Comparison of ENCODE assay signal across 10 mouse cellular contexts in the genomic region with DNA sequence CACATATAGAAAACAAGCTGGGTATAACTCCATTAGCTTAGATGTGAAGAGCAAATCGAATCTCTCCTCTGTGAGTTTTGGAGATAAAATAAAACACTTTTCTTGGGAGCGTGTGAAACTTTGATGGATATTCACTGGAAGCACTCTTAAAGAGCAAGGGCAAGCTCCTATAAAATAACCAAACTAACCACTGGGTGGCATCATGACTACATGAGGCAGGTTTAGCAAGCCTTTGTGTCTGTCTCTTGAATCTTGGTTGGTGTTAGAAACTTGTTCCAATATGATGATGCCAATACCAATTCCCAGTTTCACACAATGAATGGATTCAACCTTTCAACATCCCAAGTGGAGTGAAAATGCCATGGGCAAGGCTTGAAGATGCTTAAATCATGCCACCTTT. TPM values are rescaled to one million over a fixed set of nuclear protein-coding genes. Genes with fewer than 3 reads are reported as not detected.
DNase-seq lines count a peak whose midpoint lies in the region; ATAC-seq and TF ChIP-seq lines count a peak whose summit lies in the region.
"Had no signal": no experiment of that assay in that cellular context is flagged by ENCODE, and none has a peak within 500 bp of the region (broad histone marks: within the 10 kb centered on the region; RNA-seq: fewer than 3 reads in every experiment).

No protein-coding gene starts in this region.

- TF ChIP-seq POLR2A in limb, embryonic 14.5 days (IDR thresholded peaks at IDR 0.05; ENCODE audit: borderline replicate concordance, extremely low read depth, insufficient read depth, insufficient read length): no peak

- H3K4me2 ChIP-seq in limb, embryonic 14.5 days (replicated peaks; ENCODE audit: low read depth, low read length, severe bottlenecking): no peak overlapping the region
- H3K4me2 ChIP-seq in intestine, embryonic 16.5 days (ENCODE audit: low read depth, low read length): no peak overlapping the region
- H3K4me2 ChIP-seq: embryonic facial prominence, embryonic 13.5 days; limb, embryonic 15.5 days had no signal

- no peaks in the 10 kb centered on the region for H3K36me3 ChIP-seq in limb, embryonic 14.5 days (ENCODE audit: control insufficient read depth, insufficient read depth, low read length)
- no peaks in the 10 kb centered on the region for H3K36me3 ChIP-seq in intestine, embryonic 16.5 days (ENCODE audit: control insufficient read depth, insufficient read depth, low read length)
- H3K36me3 ChIP-seq: embryonic facial prominence, embryonic 13.5 days; limb, embryonic 15.5 days had no signal

- ATAC-seq in limb, embryonic 14.5 days (ENCODE audit: low FRiP score, low read depth): no peak
- ATAC-seq in intestine, embryonic 16.5 days: no peak

- no peaks in the 10 kb centered on the region for H3K9me3 ChIP-seq in limb, embryonic 14.5 days (ENCODE audit: control insufficient read depth, low read length)
- H3K9me3 ChIP-seq in intestine, embryonic 16.5 days (ENCODE audit: control insufficient read depth, low read length): no peaks in the 10 kb centered on the region
- H3K9me3 ChIP-seq: embryonic facial prominence, embryonic 13.5 days had no signal

- 55% methylated on average over 2 of the region's 2 CpGs for WGBS in limb, embryonic 14.5 days
- 45% methylated on average over 2 of the region's 2 CpGs for whole genome bisulfite sequencing in intestine, embryonic 16.5 days

- no peaks in the 10 kb centered on the region for H3K27me3 ChIP-seq in limb, embryonic 14.5 days (ENCODE audit: control insufficient read depth, insufficient read depth, low read length)
- H3K27me3 ChIP-seq in intestine, embryonic 16.5 days (replicated peaks; ENCODE audit: control insufficient read depth, insufficient read depth, low read length): no peaks in the 10 kb centered on the region
- H3K27me3 ChIP-seq: embryonic facial prominence, embryonic 13.5 days; limb, embryonic 15.5 days had no signal

- H3K27ac ChIP-seq in limb, embryonic 14.5 days (replicated peaks; ENCODE audit: low read depth, low read length): no peak overlapping the region
- no peak overlapping the region for H3K27ac ChIP-seq in intestine, embryonic 16.5 days (ENCODE audit: low read length)
- H3K27ac ChIP-seq: embryonic facial prominence, embryonic 13.5 days; limb, embryonic 15.5 days had no signal

- H3K4me1 ChIP-seq in limb, embryonic 14.5 days (ENCODE audit: control insufficient read depth, insufficient read depth, low read length): no peaks in the 10 kb centered on the region
- H3K4me1 ChIP-seq in intestine, embryonic 16.5 days (ENCODE audit: control insufficient read depth, insufficient read depth, low read length): no peaks in the 10 kb centered on the region
- H3K4me1 ChIP-seq: embryonic facial prominence, embryonic 13.5 days; limb, embryonic 15.5 days had no signal

- no peak overlapping the region for H3K4me3 ChIP-seq in limb, embryonic 14.5 days (replicated peaks; ENCODE audit: low read length)
- no peak overlapping the region for H3K4me3 ChIP-seq in intestine, embryonic 16.5 days (ENCODE audit: low read length)
- H3K4me3 ChIP-seq: embryonic facial prominence, embryonic 13.5 days; limb, embryonic 15.5 days had no signal

- DNase-seq in layer of hippocampus, adult 11-12 months (ENCODE audit: low spot score): peak; percentile 33
- no peak for DNase-seq in layer of hippocampus, postnatal 36 days
- DNase-seq in MEL-GATA-1-ER (ENCODE audit: extremely low read depth, low read depth): peak; percentile 1
- DNase-seq in brain, adult 2 months (ENCODE audit: low read depth, low spot score): peak; percentile 77
- DNase-seq in limb, embryonic 14.5 days (ENCODE audit: low spot score): peak; percentile 61
- no peak for DNase-seq in frontal cortex, postnatal 25 days (ENCODE audit: low spot score in 2 of 2)
- no peak for DNase-seq in thymus, postnatal 4 days

- H3K9ac ChIP-seq in limb, embryonic 14.5 days (ENCODE audit: low read depth, low read length, severe bottlenecking): no peak overlapping the region
- no peak overlapping the region for H3K9ac ChIP-seq in intestine, embryonic 16.5 days (ENCODE audit: low read depth, low read length)
- H3K9ac ChIP-seq: embryonic facial prominence, embryonic 13.5 days; limb, embryonic 15.5 days had no signal

RNA-seq across cellular contexts. Expression of gene Gm5136, which starts 34.0 kb away (rescaled TPM):
- total RNA-seq in layer of hippocampus, postnatal 36 days (2021): 1 to 10 TPM; 1.6 to 3.6 TPM
- polyA plus RNA-seq in limb, embryonic 14.5 days (2012; rRNA removed): not detected in 2 replicates
- not detected in 2 replicates for polyA plus RNA-seq in limb, embryonic 14.5 days (2014; fragmentation: Nextera tagmentation; extraction: Ambion mirVana)
- polyA plus RNA-seq in intestine, embryonic 16.5 days (2015; fragmentation: Nextera tagmentation; extraction: Ambion mirVana): 0.10 TPM in 1 of 2 replicates, not detected in the other
- polyA plus RNA-seq: embryonic facial prominence, embryonic 13.5 days; limb, embryonic 15.5 days had no signal

Comparison
In these comparisons a context has a peak if more than half of its experiments do, and no peak if none do; other contexts are left out.
1. DNase-seq: peak in layer of hippocampus, adult 11-12 months (single experiment), MEL-GATA-1-ER (single experiment), brain, adult 2 months (single experiment) and limb, embryonic 14.5 days (single experiment); none in layer of hippocampus, postnatal 36 days (0 of 2), frontal cortex, postnatal 25 days (0 of 2) and thymus, postnatal 4 days (single experiment).